Mouse (Mus musculus) heart, postnatal 14 days (tissue): ENCODE measurements around the gene Gm10642. TPM values are rescaled to one million over a fixed set of nuclear protein-coding genes. Genes with fewer than 3 reads are reported as not detected.

Source experiments
- DNase-seq, 2 experiments: peaks; one replicate each; pipeline ENCODE4 v3.0.0; 2021 to 2022
- intact Hi-C: fragments of 180-260 bp; cut with DNase I; formaldehyde crosslinking; loops from one replicate; pipeline ENCODE4 v1.15.1; 2025
- long read RNA-seq, 2 experiments: library from polyadenylated mRNA; stranded (forward); transcript quantifications; one replicate each; pipeline ENCODE4 v2.0.0; 2021
- total RNA-seq, 2 experiments: library from RNA; stranded (reverse); gene quantifications; 2 replicates each; pipeline ENCODE4 v1.2.3; 2021

Gene Gm10642
- under 1 TPM; 0.45 to 0.56 TPM for total RNA-seq
- long read RNA-seq, experiment 1, partial matches to known transcripts: 0 of 1 reads
- long read RNA-seq, experiment 1, other reads (novel, unspliced or antisense): 0 of 1 reads
- long read RNA-seq, experiment 2: 0 reads

DNA sequence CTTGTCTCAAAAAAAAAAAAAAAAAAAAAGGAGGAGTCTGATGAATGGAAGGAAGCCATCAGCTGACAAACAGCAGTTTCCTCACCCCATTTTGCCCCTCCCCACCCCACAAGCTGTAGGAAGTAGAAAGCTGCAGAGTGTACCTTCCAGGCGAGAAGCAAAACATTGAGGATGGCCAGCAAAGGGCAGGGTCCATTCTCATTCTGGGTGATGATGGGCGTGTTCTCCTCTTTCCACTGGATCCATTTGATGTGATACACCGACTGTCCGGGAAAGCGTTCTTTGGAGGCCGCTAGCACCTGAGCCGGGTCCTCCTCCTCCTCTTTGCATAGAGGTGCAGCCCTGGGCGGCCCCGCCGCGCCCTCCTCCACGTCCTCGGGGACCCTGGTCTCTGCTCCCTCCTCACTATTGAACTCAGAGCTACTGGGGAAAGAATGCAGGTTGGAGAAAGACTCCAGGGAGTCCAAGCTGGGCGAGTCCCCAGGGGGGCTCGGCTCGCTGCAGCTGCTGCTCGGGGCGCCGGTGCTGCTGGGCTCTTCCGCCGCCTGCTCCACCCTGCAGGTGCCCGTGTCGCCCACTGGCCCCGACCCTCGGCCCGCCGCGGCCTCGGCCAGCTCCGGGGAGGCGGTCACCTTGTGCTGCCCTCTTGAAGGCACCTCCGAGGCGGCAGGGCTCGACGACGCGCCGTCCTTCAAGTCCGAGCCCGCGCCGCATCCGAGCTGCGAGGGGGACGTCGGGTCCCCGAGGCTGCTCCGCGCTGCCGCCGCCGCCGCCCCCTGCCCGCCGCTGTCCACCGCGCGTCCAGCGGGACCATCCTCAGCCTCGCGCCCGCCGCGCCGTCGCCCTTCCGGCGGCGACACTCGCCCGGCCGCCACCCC is at the start of gene Gm10642:
Gene Gm10642, plus strand, starts transcription at position 122 of the 878 bp plus-strand sequence.
- DNase-seq: peak; percentile 53 to 55
- intact Hi-C loops: loop anchor here (2.0 kb wide), 1 partner anchor 22 kb away; the partner anchor contains the start of gene Adam10

DNA sequence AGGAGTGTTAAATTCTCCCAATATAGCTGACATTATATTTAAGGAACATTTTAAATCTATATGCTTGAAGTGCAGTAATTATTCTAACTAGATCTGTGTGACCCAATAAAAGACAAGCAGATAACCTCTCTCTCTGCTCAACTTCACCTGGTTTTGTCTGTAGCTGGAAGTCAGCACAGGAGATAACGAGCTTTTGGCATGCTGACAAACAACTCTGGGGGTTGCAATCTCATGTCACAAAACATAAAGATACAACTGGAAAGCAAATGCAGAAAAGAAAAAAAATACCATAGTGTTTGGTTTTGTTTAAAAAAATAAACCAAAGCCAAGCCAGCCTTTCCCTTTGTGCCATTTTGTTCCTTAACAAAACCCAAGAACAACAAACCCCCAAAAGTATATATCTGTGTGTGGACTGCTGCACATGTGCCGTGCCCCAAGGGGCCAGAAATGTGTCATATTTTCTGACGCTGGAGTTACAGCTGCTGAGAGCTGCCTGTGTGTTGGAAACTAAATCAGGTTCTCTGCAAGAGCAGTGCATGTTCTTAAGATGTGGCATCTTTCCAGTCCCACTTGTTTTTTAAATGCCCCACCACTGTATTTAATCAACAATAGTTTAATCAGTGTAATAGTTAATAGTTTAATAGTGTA is 44.9 kb upstream of the Gm10642 start:
- intact Hi-C loops: no loop called here
- DNase-seq: no peak

DNA sequence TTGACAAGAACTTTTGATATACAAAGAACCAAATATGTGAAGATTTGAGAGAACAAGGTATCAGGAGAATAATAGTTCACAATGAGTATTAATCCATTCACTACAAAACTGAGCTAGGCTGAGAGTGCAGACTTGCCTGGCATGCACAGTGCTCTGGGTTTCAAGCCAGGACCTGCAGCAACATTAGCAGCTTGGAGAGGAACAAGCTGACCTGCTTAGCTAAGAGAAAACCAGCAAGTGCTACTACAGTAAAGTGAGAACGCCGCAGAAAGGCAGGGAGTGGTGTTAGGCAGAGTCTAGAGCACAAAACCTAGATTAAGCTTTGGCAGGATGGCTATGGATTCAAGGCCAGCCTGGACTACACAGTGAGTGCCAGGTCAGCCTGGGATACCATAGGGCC is 26.3 kb upstream of the Gm10642 start:
- intact Hi-C loops: no loop called here
- peak in 1 of 2 experiments; percentile 16 for DNase-seq

DNA sequence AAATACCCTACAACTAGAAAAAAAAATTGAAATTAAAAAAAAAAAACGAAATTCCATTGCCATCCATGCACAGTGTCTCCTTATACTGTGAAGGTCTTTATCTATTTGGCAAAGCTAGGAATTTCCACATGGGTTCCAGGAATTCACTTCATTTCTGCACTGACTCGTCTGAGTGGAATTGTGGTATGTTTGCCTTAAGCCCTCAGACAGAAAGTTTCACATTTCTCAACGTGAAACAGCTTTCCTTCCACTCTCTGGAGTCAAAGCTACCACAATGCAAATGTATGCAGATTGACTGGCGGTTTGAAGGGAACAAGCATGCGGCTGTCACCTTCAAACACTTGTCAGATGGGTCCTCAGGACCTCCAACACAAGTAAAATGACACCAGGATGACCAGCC is 24.4 kb upstream of the Gm10642 start:
- intact Hi-C loops: no loop called here
- no peak for DNase-seq

DNA sequence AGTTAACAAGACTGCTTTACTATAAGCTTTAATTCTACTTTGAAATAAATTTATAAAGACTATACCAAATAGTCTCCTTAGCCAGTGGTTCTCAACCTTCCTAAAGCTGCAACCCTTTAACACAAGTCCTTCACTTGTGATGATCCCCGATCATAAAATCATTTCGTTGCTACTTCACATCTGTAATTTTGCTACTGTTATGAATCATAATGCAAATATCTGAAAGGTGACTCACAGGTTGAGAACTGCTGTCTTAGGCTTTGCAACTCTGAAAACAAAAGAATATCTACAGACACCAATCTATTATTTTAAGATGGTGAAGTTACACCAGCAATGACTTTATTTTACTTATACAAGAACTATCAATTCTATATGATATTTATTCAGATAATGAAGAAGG is 19.3 kb upstream of the Gm10642 start:
- no peak for DNase-seq
- intact Hi-C loops: no loop called here

- intact Hi-C loops: no loop called here
- DNase-seq: no peak
Measured at GRCm38 (mm10) chr9:70650260-70650659, 5.8 kb upstream of the Gm10642 start.

DNA sequence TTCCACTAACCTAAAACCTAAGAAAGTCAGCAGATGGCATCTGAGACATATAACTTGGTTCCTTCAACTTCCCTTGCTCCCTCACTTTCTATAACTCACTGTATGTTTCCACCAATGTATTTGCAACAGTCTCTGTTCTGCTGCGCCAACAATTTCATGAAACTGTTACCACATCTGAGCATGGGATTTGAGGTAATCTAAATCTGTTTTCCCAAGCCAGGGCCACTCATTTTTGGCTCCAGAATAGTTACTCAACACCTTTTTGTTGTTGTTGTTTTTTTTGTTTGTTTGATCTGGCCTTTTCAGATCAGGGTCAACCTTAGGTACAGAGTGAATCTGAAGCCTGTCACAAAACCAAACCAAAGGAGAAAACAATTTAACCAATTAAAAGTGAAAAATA is 5.1 kb upstream of the Gm10642 start:
- intact Hi-C loops: no loop called here
- DNase-seq: no peak

GRCm38 (mm10) chr9:70652221-70652620 is 3.8 kb upstream of the Gm10642 start:
- intact Hi-C loops: no loop called here
- no peak for DNase-seq

DNA sequence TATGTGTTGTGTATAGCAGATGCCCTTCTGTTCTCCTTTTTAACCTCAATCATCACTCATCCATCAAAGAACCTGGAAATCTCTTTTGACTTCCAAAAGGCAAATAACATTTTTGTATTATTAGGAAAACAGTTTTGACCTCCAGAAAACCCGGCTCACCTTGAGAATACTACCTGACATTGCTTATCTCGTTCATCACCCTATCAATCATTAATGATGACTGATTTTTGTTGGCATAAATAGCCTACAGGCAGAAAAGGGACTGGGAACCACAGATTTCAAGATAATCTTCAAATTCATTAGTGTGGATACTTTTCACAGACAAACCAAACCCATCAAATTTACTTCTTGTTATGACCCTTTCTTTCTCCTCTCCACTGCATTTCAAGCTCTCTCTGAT is 2.2 kb upstream of the Gm10642 start:
- DNase-seq: no peak
- intact Hi-C loops: no loop called here

DNA sequence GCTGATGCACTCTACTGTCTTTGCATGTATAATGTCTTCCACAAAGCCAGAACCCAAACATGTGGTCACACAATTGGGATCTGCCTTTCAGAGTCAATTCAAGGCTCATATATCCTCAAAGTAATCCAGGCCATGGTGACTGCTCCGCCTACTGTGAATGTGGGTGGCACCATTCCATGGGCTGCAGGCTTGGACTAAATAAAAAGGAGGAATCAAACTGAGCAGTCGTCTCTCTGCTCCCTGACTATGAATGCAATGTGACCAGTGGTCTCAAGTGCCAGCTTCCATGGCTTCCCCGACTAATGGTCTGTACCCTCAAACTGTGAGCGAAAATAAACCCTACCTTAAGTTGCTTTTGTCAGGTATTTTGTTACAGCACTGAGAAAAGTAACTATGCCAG is 1.6 kb upstream of the Gm10642 start:
- no peak for DNase-seq
- intact Hi-C loops: no loop called here

- intact Hi-C loops: loop anchor here (2.0 kb wide), 1 partner anchor 23 kb away; the partner anchor contains the start of gene Adam10
- DNase-seq: no peak
Measured at GRCm38 (mm10) chr9:70655764-70656129, 304 bp upstream of the Gm10642 start.

DNA sequence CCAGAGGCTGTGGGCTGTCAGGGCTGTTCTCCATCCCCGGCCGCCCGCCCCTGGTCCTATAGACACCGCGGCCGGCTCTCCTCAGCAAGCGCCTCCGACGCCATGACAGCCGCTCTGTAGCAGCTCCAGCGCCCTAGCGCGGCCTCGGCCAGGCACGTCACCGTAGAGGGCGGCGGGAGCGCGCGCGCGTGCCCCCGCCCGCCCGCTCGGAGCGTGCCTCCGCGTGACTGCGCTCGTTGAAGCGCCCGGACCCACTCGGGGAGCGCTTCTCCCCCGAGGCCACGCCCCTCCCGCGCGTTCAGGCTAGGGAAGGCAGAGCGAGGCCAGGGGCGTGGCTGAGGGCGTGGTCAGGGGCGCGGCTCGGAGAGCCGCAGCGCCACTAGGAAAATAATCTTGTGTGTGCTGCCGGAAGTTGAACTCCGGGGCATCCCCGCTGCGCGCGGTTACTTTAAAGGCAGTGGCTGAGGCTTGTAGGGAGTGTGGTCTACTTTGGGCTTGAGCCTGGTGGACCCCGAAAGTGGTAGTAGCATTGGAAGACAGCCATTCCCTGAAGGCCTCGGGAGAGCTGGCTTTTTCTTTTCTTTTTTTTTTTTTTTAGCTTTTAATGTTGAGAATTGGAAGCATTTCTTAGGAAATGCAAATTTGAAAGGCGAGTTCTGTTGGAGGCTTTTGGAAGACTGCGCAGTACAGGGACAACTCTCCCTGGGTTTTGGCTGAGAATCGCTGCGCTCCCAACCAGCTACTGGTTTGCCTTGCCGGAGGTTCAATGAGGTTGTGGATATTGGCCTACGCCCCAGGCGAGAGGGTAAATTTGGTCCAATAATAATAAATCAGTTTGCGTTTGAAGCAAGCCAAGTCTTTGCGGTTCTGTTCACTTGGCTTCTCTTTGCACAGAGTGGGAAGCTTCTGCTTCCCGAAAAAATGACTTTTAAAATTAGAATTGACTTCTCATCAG is 1.2 kb downstream of the Gm10642 start, which contains the start of gene Mindy2:
Gene Mindy2, minus strand, starts transcription at position 162 of the 955 bp plus-strand sequence.
- DNase-seq: peak; percentile 99
- intact Hi-C loops: loop anchor here (2.0 kb wide), 1 partner anchor 22 kb away; the partner anchor contains the start of gene Adam10

- intact Hi-C loops: no loop called here
- no peak for DNase-seq
Measured at GRCm38 (mm10) chr9:70658266-70658665, 2.2 kb downstream of the Gm10642 start.

- intact Hi-C loops: no loop called here
Measured at GRCm38 (mm10) chr9:70664847-70665246, 8.8 kb downstream of the Gm10642 start.

GRCm38 (mm10) chr9:70665372-70666145 is 9.5 kb downstream of the Gm10642 start:
- intact Hi-C loops: no loop called here

More at GRCm38 (mm10) chr9:70664847-70665246, 8.8 kb downstream of the Gm10642 start:
- DNase-seq: no peak

GRCm38 (mm10) chr9:70666811-70667210 is 10.8 kb downstream of the Gm10642 start:
- intact Hi-C loops: no loop called here

More at GRCm38 (mm10) chr9:70665372-70666145, 9.5 kb downstream of the Gm10642 start:
- no peak for DNase-seq

GRCm38 (mm10) chr9:70668048-70668447 is 12.0 kb downstream of the Gm10642 start:
- intact Hi-C loops: no loop called here
- no peak for DNase-seq

More at GRCm38 (mm10) chr9:70666811-70667210, 10.8 kb downstream of the Gm10642 start:
- DNase-seq: peak; percentile 3 to 22

GRCm38 (mm10) chr9:70669197-70669596 is 13.1 kb downstream of the Gm10642 start:
- intact Hi-C loops: no loop called here
- no peak for DNase-seq

GRCm38 (mm10) chr9:70670381-70670780 is 14.3 kb downstream of the Gm10642 start:
- intact Hi-C loops: loop anchor here (5.0 to 10.0 kb wide), 2 partner anchors 174 to 252 kb away; no protein-coding TSS in a partner anchor
- DNase-seq: no peak
